Comparison of ENCODE assay signal across 22 mouse cellular contexts in genomic region chr4:80788339-80788738, GRCm38 (mm10). TPM values are rescaled to one million over a fixed set of nuclear protein-coding genes. Genes with fewer than 3 reads are reported as not detected.
A peak's percentile ranks its signal among the peaks of the same experiment; 100 is the strongest.
DNase-seq lines count a peak whose midpoint lies in the region; ATAC-seq lines count a peak whose summit lies in the region.
"Had no signal": no experiment of that assay in that cellular context is flagged by ENCODE, and none has a peak within 500 bp of the region (broad histone marks: within the 10 kb centered on the region; RNA-seq: fewer than 3 reads in every experiment).

No protein-coding gene starts in this region.

- no peak overlapping the region for H3K27ac ChIP-seq in forebrain, embryonic 14.5 days (ENCODE audit: low read depth, low read length)
- no peak overlapping the region for H3K27ac ChIP-seq in forebrain, embryonic 12.5 days
- no peak overlapping the region for H3K27ac ChIP-seq in midbrain, embryonic 11.5 days (ENCODE audit: low read depth, low read length)
- H3K27ac ChIP-seq in midbrain, embryonic 13.5 days, result no peak overlapping the region
- no peak overlapping the region for H3K27ac ChIP-seq in forebrain, embryonic 16.5 days (ENCODE audit: low read length)
- H3K27ac ChIP-seq in heart, embryonic 11.5 days (ENCODE audit: low read depth, low read length), result no peak overlapping the region
- H3K27ac ChIP-seq: heart, adult 2 months; hindbrain, embryonic 10.5 days; hindbrain, embryonic 14.5 days; intestine, embryonic 15.5 days had no signal

- no peaks in the 10 kb centered on the region for H3K4me1 ChIP-seq in forebrain, embryonic 14.5 days (ENCODE audit: control insufficient read depth, insufficient read depth, low read length)
- no peaks in the 10 kb centered on the region for H3K4me1 ChIP-seq in forebrain, embryonic 12.5 days
- no peaks in the 10 kb centered on the region for H3K4me1 ChIP-seq in midbrain, embryonic 11.5 days (ENCODE audit: control insufficient read depth, insufficient read depth, low read length)
- no peaks in the 10 kb centered on the region for H3K4me1 ChIP-seq in midbrain, embryonic 13.5 days (replicated peaks)
- no peaks in the 10 kb centered on the region; the same call in 1 of the 2 replicates for H3K4me1 ChIP-seq in forebrain, embryonic 16.5 days (replicated peaks; ENCODE audit: control insufficient read depth, insufficient read depth, low read length)
- H3K4me1 ChIP-seq in heart, embryonic 11.5 days (ENCODE audit: control insufficient read depth, insufficient read depth, low read length), result no peaks in the 10 kb centered on the region
- H3K4me1 ChIP-seq: heart, embryonic 12.5 days; hindbrain, embryonic 10.5 days; intestine, embryonic 15.5 days had no signal

- 0 out of 2 replicates have a peak, but pooled peaks have one; percentile 52 for ATAC-seq in forebrain, embryonic 14.5 days
- ATAC-seq in forebrain, embryonic 12.5 days (ENCODE audit: low FRiP score), result no peak
- ATAC-seq in midbrain, embryonic 11.5 days (ENCODE audit: low FRiP score), result no peak
- no peak for ATAC-seq in midbrain, embryonic 13.5 days
- peak; percentile 65 for ATAC-seq in forebrain, embryonic 16.5 days
- ATAC-seq in heart, embryonic 11.5 days (replicated peaks; ENCODE audit: insufficient number of reproducible peaks, low FRiP score, low TSS enrichment), result no peak
- ATAC-seq: activated CD4-positive, CD25-positive, alpha-beta regulatory T cell, adult 4 months; intestine, embryonic 15.5 days; Patski had no signal

- no peak overlapping the region for H3K9ac ChIP-seq in forebrain, embryonic 14.5 days (ENCODE audit: low read length)
- H3K9ac ChIP-seq in forebrain, embryonic 12.5 days, result no peak overlapping the region
- no peak overlapping the region for H3K9ac ChIP-seq in midbrain, embryonic 11.5 days (ENCODE audit: low read length)
- no peak overlapping the region for H3K9ac ChIP-seq in midbrain, embryonic 13.5 days (replicated peaks)
- no peak overlapping the region for H3K9ac ChIP-seq in forebrain, embryonic 16.5 days (replicated peaks; ENCODE audit: low read depth, low read length)
- H3K9ac ChIP-seq in heart, embryonic 11.5 days (ENCODE audit: low read depth, low read length), result no peak overlapping the region
- H3K9ac ChIP-seq: heart, embryonic 12.5 days; hindbrain, embryonic 14.5 days; intestine, embryonic 15.5 days had no signal

- H3K9me3 ChIP-seq in forebrain, embryonic 14.5 days (replicated peaks; ENCODE audit: control insufficient read depth, low read length), result no peaks in the 10 kb centered on the region
- H3K9me3 ChIP-seq in forebrain, embryonic 12.5 days, result no peaks in the 10 kb centered on the region
- no peaks in the 10 kb centered on the region for H3K9me3 ChIP-seq in midbrain, embryonic 11.5 days (ENCODE audit: control insufficient read depth, low read length)
- no peaks in the 10 kb centered on the region for H3K9me3 ChIP-seq in midbrain, embryonic 13.5 days
- no peaks in the 10 kb centered on the region for H3K9me3 ChIP-seq in forebrain, embryonic 16.5 days (ENCODE audit: control insufficient read depth, low read length)
- H3K9me3 ChIP-seq in heart, embryonic 11.5 days (replicated peaks; ENCODE audit: control insufficient read depth, low read length), result no peaks in the 10 kb centered on the region
- H3K9me3 ChIP-seq: heart, embryonic 12.5 days; hindbrain, embryonic 10.5 days; intestine, embryonic 15.5 days had no signal

- 76% methylated on average over 1 of the region's 1 CpGs for WGBS in forebrain, embryonic 14.5 days
- 77% methylated on average over 1 of the region's 1 CpGs for WGBS in forebrain, embryonic 12.5 days
- WGBS in midbrain, embryonic 11.5 days, result 83% methylated on average over 1 of the region's 1 CpGs
- WGBS in midbrain, embryonic 13.5 days, result 55% methylated on average over 1 of the region's 1 CpGs
- 61% methylated on average over 1 of the region's 1 CpGs for WGBS in forebrain, embryonic 16.5 days
- 89% methylated on average over 1 of the region's 1 CpGs for WGBS in heart, embryonic 11.5 days (ENCODE audit: insufficient replicate concordance)

- H3K36me3 ChIP-seq in forebrain, embryonic 14.5 days (ENCODE audit: control insufficient read depth, insufficient read depth, low read length), result no peaks in the 10 kb centered on the region
- H3K36me3 ChIP-seq in forebrain, embryonic 12.5 days (replicated peaks), result no peaks in the 10 kb centered on the region
- no peaks in the 10 kb centered on the region for H3K36me3 ChIP-seq in midbrain, embryonic 11.5 days (ENCODE audit: control insufficient read depth, insufficient read depth, low read length)
- no peaks in the 10 kb centered on the region for H3K36me3 ChIP-seq in midbrain, embryonic 13.5 days
- H3K36me3 ChIP-seq in forebrain, embryonic 16.5 days (ENCODE audit: control insufficient read depth, insufficient read depth), result no peaks in the 10 kb centered on the region
- H3K36me3 ChIP-seq in heart, embryonic 11.5 days (ENCODE audit: control insufficient read depth, insufficient read depth, low read length), result no peaks in the 10 kb centered on the region
- H3K36me3 ChIP-seq: heart, embryonic 12.5 days; hindbrain, embryonic 10.5 days; intestine, embryonic 15.5 days had no signal

- DNase-seq in forebrain, embryonic 14.5 days (ENCODE audit: low spot score), result peak; percentile 34
- peak; percentile 81 for DNase-seq in midbrain, embryonic 11.5 days (ENCODE audit: low spot score, missing footprints)
- DNase-seq in brain, adult 2 months (ENCODE audit: low read depth, low spot score), result peak; percentile 24
- no peak for DNase-seq in right cerebral cortex, adult 2 months (ENCODE audit: low spot score in 2 of 2)
- DNase-seq: adrenal gland, postnatal 14 days; cerebellum, adult 11-12 months; cerebellum, adult 9-10 months; cerebellum, postnatal 36 days; gastrocnemius, postnatal 14 days; heart, adult 2 months had no signal

- H3K4me2 ChIP-seq in forebrain, embryonic 14.5 days (ENCODE audit: low read length), result no peak overlapping the region
- H3K4me2 ChIP-seq in forebrain, embryonic 12.5 days, result no peak overlapping the region
- no peak overlapping the region for H3K4me2 ChIP-seq in midbrain, embryonic 11.5 days
- no peak overlapping the region for H3K4me2 ChIP-seq in midbrain, embryonic 13.5 days (replicated peaks)
- no peak overlapping the region for H3K4me2 ChIP-seq in forebrain, embryonic 16.5 days (ENCODE audit: low read length)
- H3K4me2 ChIP-seq in heart, embryonic 11.5 days, result no peak overlapping the region
- H3K4me2 ChIP-seq: heart, embryonic 12.5 days; hindbrain, embryonic 14.5 days; intestine, embryonic 15.5 days had no signal

- no peak overlapping the region for H3K4me3 ChIP-seq in forebrain, embryonic 14.5 days (ENCODE audit: low read depth, low read length)
- H3K4me3 ChIP-seq in forebrain, embryonic 12.5 days (replicated peaks), result no peak overlapping the region
- no peak overlapping the region for H3K4me3 ChIP-seq in midbrain, embryonic 11.5 days (ENCODE audit: low read depth, low read length)
- H3K4me3 ChIP-seq in midbrain, embryonic 13.5 days (replicated peaks), result no peak overlapping the region
- no peak overlapping the region for H3K4me3 ChIP-seq in forebrain, embryonic 16.5 days (replicated peaks; ENCODE audit: low read length)
- H3K4me3 ChIP-seq in heart, embryonic 11.5 days (ENCODE audit: low read depth, low read length), result no peak overlapping the region
- H3K4me3 ChIP-seq: heart, adult 2 months; heart, embryonic 12.5 days; hindbrain, embryonic 10.5 days; intestine, embryonic 15.5 days had no signal

- H3K27me3 ChIP-seq in forebrain, embryonic 14.5 days (replicated peaks; ENCODE audit: control insufficient read depth, insufficient read depth, low read length), result no peaks in the 10 kb centered on the region
- H3K27me3 ChIP-seq in forebrain, embryonic 12.5 days, result no peaks in the 10 kb centered on the region
- no peaks in the 10 kb centered on the region for H3K27me3 ChIP-seq in midbrain, embryonic 11.5 days (ENCODE audit: control insufficient read depth, insufficient read depth, low read length)
- no peaks in the 10 kb centered on the region for H3K27me3 ChIP-seq in midbrain, embryonic 13.5 days
- no peaks in the 10 kb centered on the region for H3K27me3 ChIP-seq in forebrain, embryonic 16.5 days (replicated peaks; ENCODE audit: control insufficient read depth, insufficient read depth, low read length)
- H3K27me3 ChIP-seq in heart, embryonic 11.5 days (ENCODE audit: control insufficient read depth, insufficient read depth, low read length), result no peaks in the 10 kb centered on the region
- H3K27me3 ChIP-seq: CH12.LX; heart, embryonic 12.5 days; intestine, embryonic 15.5 days; Patski had no signal

RNA-seq across cellular contexts. Expression of gene Tyrp1, which starts 45.6 kb away (rescaled TPM):
- 0.11 and 0.22 TPM in 2 replicates for polyA plus RNA-seq in forebrain, embryonic 14.5 days (2014; fragmentation: Nextera tagmentation; extraction: Ambion mirVana)
- 0.14 and 0.93 TPM in 2 replicates for polyA plus RNA-seq in forebrain, embryonic 12.5 days (2016; fragmentation: Nextera tagmentation; extraction: Ambion mirVana)
- 0.14 and 0.18 TPM in 2 replicates for polyA plus RNA-seq in midbrain, embryonic 11.5 days (2014; fragmentation: Nextera tagmentation; extraction: Ambion mirVana)
- polyA plus RNA-seq in midbrain, embryonic 13.5 days (2015; fragmentation: Nextera tagmentation; extraction: Ambion mirVana), result 0.20 and 0.28 TPM in 2 replicates
- polyA plus RNA-seq in forebrain, embryonic 16.5 days (2015; fragmentation: Nextera tagmentation; extraction: Ambion mirVana), result 0.20 and 0.34 TPM in 2 replicates
- not detected in 2 replicates for polyA plus RNA-seq in heart, embryonic 11.5 days (2014; fragmentation: Nextera tagmentation; extraction: Ambion mirVana)
- polyA plus RNA-seq: activated CD4-positive, CD25-positive, alpha-beta regulatory T cell, adult 4 months; gonadal fat pad, adult 2 months; heart, embryonic 12.5 days; hindbrain, embryonic 10.5 days; intestine, embryonic 15.5 days had no signal

Comparison
In these comparisons a context has a peak if more than half of its experiments do, and no peak if none do; other contexts are left out.
1. ATAC-seq: peak in forebrain, embryonic 14.5 days (single experiment) and forebrain, embryonic 16.5 days (single experiment); none in forebrain, embryonic 12.5 days (single experiment), midbrain, embryonic 11.5 days (single experiment), midbrain, embryonic 13.5 days (single experiment) and heart, embryonic 11.5 days (single experiment).
2. DNase-seq: peak in forebrain, embryonic 14.5 days (single experiment), midbrain, embryonic 11.5 days (single experiment) and brain, adult 2 months (single experiment); none in right cerebral cortex, adult 2 months (0 of 2).